Comparison of ENCODE assay signal across 8 mouse cellular contexts in genomic region chr5:37338288-37338687, GRCm38 (mm10). TPM values are rescaled to one million over a fixed set of nuclear protein-coding genes. Genes with fewer than 3 reads are reported as not detected.
DNase-seq lines count a peak whose midpoint lies in the region; ATAC-seq and TF ChIP-seq lines count a peak whose summit lies in the region.

TSS of gene Evc2 (plus strand) at chr5:37338499.

- no peak within 1 kb of the TSS for H3K27ac ChIP-seq in thymus, adult 2 months (ENCODE audit: control insufficient read depth, insufficient read depth, low read length)
- no peak within 1 kb of the TSS for H3K27ac ChIP-seq in forebrain, embryonic 14.5 days (ENCODE audit: low read depth, low read length)
- H3K27ac ChIP-seq in heart, embryonic 15.5 days = peak within 1 kb of the TSS; percentile 59

- no peak for DNase-seq in thymus, adult 2 months
- DNase-seq in thymus, postnatal 25 days = no peak
- DNase-seq in forebrain, embryonic 14.5 days (ENCODE audit: low spot score) = peak; percentile 83
- peak; percentile 88 for DNase-seq in kidney, postnatal 14 days
- peak; percentile 69 for DNase-seq in liver
- peak; percentile 86 for DNase-seq in neural tube, embryonic 10.5 days (ENCODE audit: extremely low spot score, low spot score)
- peak; percentile 59 for DNase-seq in testis, postnatal 14 days (ENCODE audit: low spot score)

- peak within 1 kb of the TSS; percentile 97 for H3K4me2 ChIP-seq in forebrain, embryonic 14.5 days (ENCODE audit: low read length)
- H3K4me2 ChIP-seq in heart, embryonic 15.5 days = peak within 1 kb of the TSS; percentile 98

- H3K4me3 ChIP-seq in thymus, adult 2 months (ENCODE audit: control insufficient read depth, insufficient read depth, low read length) = peak within 1 kb of the TSS; percentile 17; the same call in 1 of the 2 replicates
- peak within 1 kb of the TSS; percentile 55 for H3K4me3 ChIP-seq in forebrain, embryonic 14.5 days (ENCODE audit: low read depth, low read length)
- peak within 1 kb of the TSS; percentile 72 for H3K4me3 ChIP-seq in heart, embryonic 15.5 days

- peak within 1 kb of the TSS; percentile 66 for H3K9ac ChIP-seq in forebrain, embryonic 14.5 days (ENCODE audit: low read length)
- peak within 1 kb of the TSS; percentile 69 for H3K9ac ChIP-seq in heart, embryonic 15.5 days

- TF ChIP-seq CTCF in thymus, adult 2 months (IDR thresholded peaks at IDR 0.05; ENCODE audit: borderline replicate concordance, control insufficient read depth, extremely low read depth, insufficient read depth, low read length, poor library complexity) = no peak

- no peaks in the 10 kb centered on the region for H3K9me3 ChIP-seq in forebrain, embryonic 14.5 days (replicated peaks; ENCODE audit: control insufficient read depth, low read length)
- H3K9me3 ChIP-seq in heart, embryonic 15.5 days (replicated peaks) = no peaks in the 10 kb centered on the region

- peak; percentile 83 for ATAC-seq in forebrain, embryonic 14.5 days
- peak; percentile 80 for ATAC-seq in heart, embryonic 15.5 days (replicated peaks; ENCODE audit: insufficient number of reproducible peaks, insufficient read depth, low FRiP score, low read depth)

- H3K4me1 ChIP-seq in thymus, adult 2 months (replicated peaks; ENCODE audit: control insufficient read depth, insufficient read depth, low read length) = no peaks in the 10 kb centered on the region
- peaks cover 7% of the 10 kb centered on the region; the same call in 1 of the 2 replicates for H3K4me1 ChIP-seq in forebrain, embryonic 14.5 days (ENCODE audit: control insufficient read depth, insufficient read depth, low read length)
- peaks cover 34% of the 10 kb centered on the region for H3K4me1 ChIP-seq in heart, embryonic 15.5 days (replicated peaks)

- no peak for TF ChIP-seq POLR2A in thymus, adult 2 months (IDR thresholded peaks at IDR 0.05; ENCODE audit: control insufficient read depth, extremely low read depth, insufficient read depth, low read length, poor library complexity)

- 7% methylated on average over 27 of the region's 27 CpGs for WGBS in thymus, adult 2 months
- 0% methylated on average over 26 of the region's 27 CpGs for WGBS in forebrain, embryonic 14.5 days
- WGBS in heart, embryonic 15.5 days = under 1% methylated on average over 27 of the region's 27 CpGs

- peaks cover 5% of the 10 kb centered on the region; the same call in 1 of the 2 replicates for H3K27me3 ChIP-seq in thymus, adult 2 months (ENCODE audit: control insufficient read depth, insufficient read depth, low read length)
- H3K27me3 ChIP-seq in forebrain, embryonic 14.5 days (replicated peaks; ENCODE audit: control insufficient read depth, insufficient read depth, low read length) = no peaks in the 10 kb centered on the region
- H3K27me3 ChIP-seq in heart, embryonic 15.5 days = peaks cover 13% of the 10 kb centered on the region

- no peaks in the 10 kb centered on the region for H3K36me3 ChIP-seq in thymus, adult 2 months (ENCODE audit: control insufficient read depth, insufficient read depth, low read length)
- no peaks in the 10 kb centered on the region for H3K36me3 ChIP-seq in forebrain, embryonic 14.5 days (ENCODE audit: control insufficient read depth, insufficient read depth, low read length)
- no peaks in the 10 kb centered on the region for H3K36me3 ChIP-seq in heart, embryonic 15.5 days

RNA-seq across cellular contexts. Expression of gene Evc2, which starts in this region (rescaled TPM):
- polyA plus RNA-seq in thymus, adult 2 months (2012; rRNA removed) = 3.4 and 7.2 TPM in 2 replicates
- polyA plus RNA-seq in forebrain, embryonic 14.5 days (2014; fragmentation: Nextera tagmentation; extraction: Ambion mirVana) = 4.0 and 4.5 TPM in 2 replicates
- 6.8 and 10.5 TPM in 2 replicates for polyA plus RNA-seq in heart, embryonic 15.5 days (2015; fragmentation: Nextera tagmentation; extraction: Ambion mirVana)

Comparison
In these comparisons a context has a peak if more than half of its experiments do, and no peak if none do; other contexts are left out.
1. DNase-seq: peak in forebrain, embryonic 14.5 days (single experiment), kidney, postnatal 14 days (single experiment), liver (single experiment), neural tube, embryonic 10.5 days (single experiment) and testis, postnatal 14 days (single experiment); none in thymus, adult 2 months (single experiment) and thymus, postnatal 25 days (single experiment).
2. H3K4me3 ChIP-seq: peak in every context shown above with its lines; median percentile 72 in heart, embryonic 15.5 days; 55 in forebrain, embryonic 14.5 days; 17 in thymus, adult 2 months.